Mouse (Mus musculus) R1 (cell line): ENCODE data around the gene Ticrr.
A peak's percentile ranks its signal among the peaks of the same experiment; 100 is the strongest.

ENCODE experiments used
- DNase-seq: peaks from one replicate; pipeline ENCODE4 v3.0.0-alpha.2; 2018; ENCODE audit warnings: low read depth, low spot score

The Ticrr gene

GRCm38 (mm10) chr7:79680231-79680630, 20.2 kb downstream of the Ticrr start:
- peak; percentile 77 for DNase-seq

GRCm38 (mm10) chr7:79696495-79696894, 36.5 kb downstream of the Ticrr start:
- no peak for DNase-seq

- no peak for DNase-seq
Measured at GRCm38 (mm10) chr7:79702755-79703154, 42.8 kb downstream of the Ticrr start.

GRCm38 (mm10) chr7:79705210-79705609, 45.2 kb downstream of the Ticrr start:
- no peak for DNase-seq

GRCm38 (mm10) chr7:79710130-79710607, 50.2 kb downstream of the Ticrr start:
- peak; percentile 82 for DNase-seq

- no peak for DNase-seq
Measured at GRCm38 (mm10) chr7:79710831-79711230, 50.8 kb downstream of the Ticrr start.

- peak; percentile 93 for DNase-seq
Measured at GRCm38 (mm10) chr7:79715187-79715981, 55.4 kb downstream of the Ticrr start, which contains the start of gene Kif7. TSS of gene Kif7 (minus strand) at chr7:79715720.

GRCm38 (mm10) chr7:79721386-79721977, 61.5 kb downstream of the Ticrr start:
- DNase-seq, result peak; percentile 67

GRCm38 (mm10) chr7:79727091-79727490, 67.1 kb downstream of the Ticrr start:
- peak; percentile 79 for DNase-seq

GRCm38 (mm10) chr7:79728219-79728618, 68.2 kb downstream of the Ticrr start:
- DNase-seq, result peak; percentile 87

- peak; percentile 80 for DNase-seq
Measured at GRCm38 (mm10) chr7:79729169-79729568, 69.2 kb downstream of the Ticrr start.

GRCm38 (mm10) chr7:79729743-79730370, 69.9 kb downstream of the Ticrr start:
- peak; percentile 65 for DNase-seq

- DNase-seq, result no peak
Measured at GRCm38 (mm10) chr7:79731438-79731837, 71.4 kb downstream of the Ticrr start.

GRCm38 (mm10) chr7:79732622-79733021, 72.6 kb downstream of the Ticrr start, which contains the start of gene Plin1:
TSS of gene Plin1 (minus strand) at chr7:79732903.
- no peak for DNase-seq

GRCm38 (mm10) chr7:79734563-79734962, 74.6 kb downstream of the Ticrr start:
- no peak for DNase-seq

- no peak for DNase-seq
Measured at GRCm38 (mm10) chr7:79736511-79736910, 76.5 kb downstream of the Ticrr start.

GRCm38 (mm10) chr7:79738913-79739312, 78.9 kb downstream of the Ticrr start:
- no peak for DNase-seq

- no peak for DNase-seq
Measured at GRCm38 (mm10) chr7:79740279-79740678, 80.3 kb downstream of the Ticrr start.

- DNase-seq, result no peak
Measured at GRCm38 (mm10) chr7:79742277-79742658, 82.3 kb downstream of the Ticrr start.

- peak; percentile 91 for DNase-seq
Measured at GRCm38 (mm10) chr7:79742659-79743536, 82.9 kb downstream of the Ticrr start, which contains the start of the genes Pex11a and Wdr93. TSS of gene Pex11a (minus strand) at chr7:79743131. TSS of gene Wdr93 (plus strand) at chr7:79743163.

- no peak for DNase-seq
Measured at GRCm38 (mm10) chr7:79744051-79744450, 84.1 kb downstream of the Ticrr start.
